Mouse (Mus musculus) liver (tissue): Measurements from ENCODE around the gene Prkd1.
"Not testable (repeated sequence)": the region's sequence is repeated elsewhere in the genome, so short reads cannot be mapped to it uniquely, and the experiment has no call there.

Experiments used
- DNase-seq: peaks from one replicate; pipeline ENCODE4 v3.0.0-alpha.2; 2020; ENCODE audit warnings: mixed read lengths

Prkd1 gene

DNA sequence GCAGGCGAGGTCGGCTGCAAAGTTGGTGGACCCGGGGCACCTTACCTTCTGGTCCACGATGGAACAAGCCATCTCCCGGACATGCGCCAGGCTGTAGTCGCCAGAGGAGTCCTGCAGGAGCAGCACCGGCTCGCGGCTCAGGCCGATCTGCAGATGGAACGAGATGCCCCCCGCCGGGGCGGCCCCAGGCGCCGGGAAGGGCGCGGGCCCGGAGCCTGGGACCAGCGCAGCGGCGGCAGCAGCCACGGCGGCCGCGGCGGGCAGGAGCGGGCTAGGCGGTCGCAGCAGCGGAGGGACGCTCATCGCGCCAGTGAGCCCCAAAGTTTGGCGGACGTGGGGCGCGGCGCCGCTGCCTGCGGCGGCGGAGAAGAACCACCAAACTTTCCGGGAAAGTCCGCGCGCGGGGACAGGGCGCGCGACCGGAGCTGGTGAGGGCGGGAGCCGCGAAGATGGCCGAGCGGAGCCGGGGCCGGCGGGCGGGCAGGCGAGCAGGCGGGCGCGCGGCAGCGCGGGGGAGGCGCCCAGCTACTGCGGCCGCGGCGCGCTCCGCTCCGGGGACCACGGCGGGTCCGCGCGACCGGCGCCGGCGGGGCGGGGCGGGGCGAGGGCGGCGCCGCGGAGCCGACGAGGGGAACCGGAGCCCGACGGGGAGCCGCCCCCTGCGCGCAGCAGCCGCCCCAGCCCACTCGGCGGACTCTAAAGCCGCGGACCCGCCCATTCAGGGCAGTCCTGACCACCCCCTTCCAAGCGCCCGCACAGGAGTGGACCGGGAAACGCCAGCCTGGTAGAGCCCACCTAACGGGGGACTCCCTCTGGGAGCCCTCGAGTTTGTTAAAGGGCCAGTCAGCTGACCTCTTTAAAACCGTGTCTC, at the start of gene Prkd1:
Gene Prkd1 (minus strand): TSS at position 428 of the 871 bp plus-strand sequence.
- DNase-seq, result peak; percentile 72

- no peak for DNase-seq
These were observed 48.6 kb upstream of the Prkd1 start for GRCm38 (mm10) chr12:50697492-50697891.

DNA sequence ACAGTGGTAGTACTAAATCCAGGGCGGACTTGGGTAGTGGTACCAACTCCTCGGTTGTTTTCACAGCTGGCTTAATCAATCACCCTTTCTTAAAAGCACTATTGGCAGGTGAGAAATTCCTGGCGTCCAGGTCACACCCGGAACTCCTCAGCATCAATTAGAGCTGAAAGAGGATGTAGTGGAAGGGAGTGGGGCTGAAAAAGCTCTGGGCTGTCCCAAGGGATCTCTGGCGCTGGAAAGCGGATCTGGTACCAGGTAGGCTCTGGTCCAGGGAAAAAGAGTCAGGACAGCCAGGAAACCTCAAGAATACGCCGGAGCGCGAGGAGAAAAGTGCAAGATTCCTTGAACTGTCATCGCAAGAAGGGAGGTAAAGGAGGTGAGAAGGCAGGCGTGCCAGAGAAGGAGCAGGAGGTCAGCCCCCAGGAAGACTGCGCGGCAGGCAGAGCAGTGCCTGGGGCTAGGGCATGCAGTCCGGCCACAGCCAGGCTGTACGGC, 675 bp downstream of the Prkd1 start:
- DNase-seq, result no peak

GRCm38 (mm10) chr12:50646857-50647256, 2.0 kb downstream of the Prkd1 start:
- DNase-seq, result peak; percentile 11

GRCm38 (mm10) chr12:50642671-50643070, 6.2 kb downstream of the Prkd1 start:
- DNase-seq, result no peak

GRCm38 (mm10) chr12:50640171-50640570, 8.7 kb downstream of the Prkd1 start:
- DNase-seq, result no peak

DNA sequence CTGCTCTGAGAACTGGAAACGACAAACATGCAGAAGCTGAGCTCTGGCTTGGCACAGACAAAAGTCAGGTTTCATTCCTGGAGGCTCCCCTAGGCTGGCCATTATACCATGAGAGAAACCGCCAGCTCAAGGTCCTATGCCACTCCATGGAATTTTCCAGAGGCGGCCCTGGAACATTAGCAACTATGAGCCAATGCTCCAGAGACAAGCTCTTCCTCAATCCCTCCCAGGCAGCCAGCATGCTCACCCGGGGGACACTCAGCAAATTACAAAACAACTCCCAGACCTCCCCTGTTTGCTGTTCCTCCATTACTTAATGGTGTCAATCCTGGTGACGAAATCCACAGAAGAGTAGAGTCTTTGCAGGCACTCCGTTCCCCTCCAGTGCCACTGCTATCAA, 14.5 kb downstream of the Prkd1 start:
- DNase-seq, result no peak

- DNase-seq, result not testable (repeated sequence)
These were observed 22.8 kb downstream of the Prkd1 start for GRCm38 (mm10) chr12:50626100-50626499.

DNA sequence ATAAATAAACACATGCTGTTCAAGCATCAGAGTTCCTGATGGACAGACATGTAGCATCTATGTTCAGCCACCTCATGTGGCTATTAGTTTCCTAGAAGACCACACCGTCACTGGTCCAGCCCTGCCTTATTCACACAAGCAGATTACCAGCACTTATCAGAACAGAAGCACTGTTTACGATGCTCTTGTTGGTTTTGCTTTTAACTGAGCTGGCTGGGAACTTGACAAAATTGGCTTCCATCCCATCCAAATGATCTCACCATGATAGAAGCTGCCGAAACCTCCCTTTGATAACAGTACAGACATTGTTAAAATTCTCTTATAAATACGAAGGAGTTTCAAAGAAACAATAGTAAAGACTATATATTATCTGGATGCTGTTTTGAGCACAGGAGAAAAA, 24.7 kb downstream of the Prkd1 start:
- DNase-seq, result no peak

DNA sequence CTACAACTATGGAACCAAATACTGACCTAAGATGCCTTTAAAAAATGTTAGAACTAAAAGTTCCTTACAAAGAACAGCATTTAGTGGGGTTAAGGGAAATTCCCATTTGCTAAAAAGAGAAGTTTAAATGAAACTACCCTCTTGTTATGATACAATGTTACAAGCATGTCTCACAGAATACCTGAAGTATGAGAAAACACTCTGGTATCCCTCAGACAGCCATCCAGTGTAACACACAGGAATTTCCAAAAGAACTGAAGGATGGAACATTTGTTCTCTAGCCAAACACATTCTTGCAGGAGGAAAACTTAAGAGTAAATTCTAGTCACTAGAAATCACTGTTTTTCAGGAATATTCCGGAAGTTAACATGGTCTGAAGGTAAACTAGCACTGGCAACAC, 33.0 kb downstream of the Prkd1 start:
- DNase-seq, result no peak

DNA sequence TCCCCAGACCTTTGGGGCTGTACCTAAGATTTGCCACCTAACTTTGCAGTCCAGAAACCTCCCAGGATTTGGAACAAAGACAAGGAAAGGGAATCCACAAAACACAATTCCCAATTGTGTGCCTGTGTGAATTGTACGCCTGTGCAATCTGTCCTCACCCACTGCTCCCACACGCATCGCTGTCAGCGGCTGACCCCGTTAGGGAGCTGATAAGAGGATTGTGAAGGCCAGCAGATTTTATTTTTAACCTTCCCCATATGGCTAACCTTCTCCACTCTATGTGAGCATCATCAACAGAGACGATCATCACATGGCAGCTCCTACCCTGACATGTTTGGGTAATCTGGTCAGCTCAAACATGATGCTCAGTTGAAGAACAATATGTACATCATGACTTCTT, 34.6 kb downstream of the Prkd1 start:
- DNase-seq, result no peak

- no peak for DNase-seq
These were observed 42.0 kb downstream of the Prkd1 start for GRCm38 (mm10) chr12:50606703-50607500.

GRCm38 (mm10) chr12:50599370-50599769, 49.5 kb downstream of the Prkd1 start:
- DNase-seq, result no peak

DNA sequence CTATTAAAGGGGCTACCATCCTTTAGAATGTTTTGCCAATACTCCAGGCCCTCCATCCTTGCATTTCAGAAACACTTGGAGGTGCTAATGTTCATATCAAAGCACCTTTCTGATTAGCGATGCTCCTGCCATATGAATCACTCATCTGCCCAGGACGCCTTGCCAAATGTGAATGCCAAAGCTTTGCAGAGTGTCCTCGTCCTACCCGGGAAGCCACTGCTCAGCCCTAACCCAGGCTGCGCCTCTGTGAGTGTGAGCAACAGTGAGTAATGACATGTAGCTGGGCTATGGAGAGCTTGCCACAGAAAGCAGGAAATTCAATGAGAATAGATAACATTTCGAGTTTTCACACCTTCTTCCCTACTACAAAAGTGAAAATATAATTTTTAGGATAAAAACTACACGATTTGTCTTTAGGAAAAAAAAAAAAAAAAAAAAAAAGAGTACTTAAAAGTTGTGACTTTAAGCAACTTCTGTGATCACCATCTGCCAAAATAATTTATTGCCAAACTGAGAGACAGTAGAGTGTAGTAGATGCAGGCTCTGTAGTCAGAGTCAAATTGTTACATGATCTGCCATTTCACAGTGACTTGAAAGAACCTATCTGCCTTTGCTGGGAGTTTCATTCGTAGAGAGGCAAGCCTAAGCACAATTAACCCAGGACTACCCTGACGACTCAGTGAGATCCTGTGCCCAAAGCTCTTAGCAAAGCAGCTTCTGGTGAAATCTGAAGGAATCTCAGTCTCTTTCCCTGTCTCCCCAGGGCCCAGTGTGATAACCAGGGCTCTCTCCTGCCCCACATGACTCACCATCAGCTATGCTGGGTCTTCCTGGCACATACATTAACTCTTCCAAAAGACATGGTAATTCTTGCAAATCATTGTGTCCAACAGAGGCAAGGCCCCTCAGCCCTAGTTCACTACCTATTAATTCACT, 50.6 kb downstream of the Prkd1 start:
- no peak for DNase-seq

- no peak for DNase-seq
These were observed 51.4 kb downstream of the Prkd1 start for GRCm38 (mm10) chr12:50597467-50597866.

GRCm38 (mm10) chr12:50595777-50596176, 53.1 kb downstream of the Prkd1 start:
- peak; percentile 5 for DNase-seq

- DNase-seq, result no peak
These were observed 54.4 kb downstream of the Prkd1 start for GRCm38 (mm10) chr12:50594506-50594905.

GRCm38 (mm10) chr12:50593481-50593880, 55.4 kb downstream of the Prkd1 start:
- no peak for DNase-seq

DNA sequence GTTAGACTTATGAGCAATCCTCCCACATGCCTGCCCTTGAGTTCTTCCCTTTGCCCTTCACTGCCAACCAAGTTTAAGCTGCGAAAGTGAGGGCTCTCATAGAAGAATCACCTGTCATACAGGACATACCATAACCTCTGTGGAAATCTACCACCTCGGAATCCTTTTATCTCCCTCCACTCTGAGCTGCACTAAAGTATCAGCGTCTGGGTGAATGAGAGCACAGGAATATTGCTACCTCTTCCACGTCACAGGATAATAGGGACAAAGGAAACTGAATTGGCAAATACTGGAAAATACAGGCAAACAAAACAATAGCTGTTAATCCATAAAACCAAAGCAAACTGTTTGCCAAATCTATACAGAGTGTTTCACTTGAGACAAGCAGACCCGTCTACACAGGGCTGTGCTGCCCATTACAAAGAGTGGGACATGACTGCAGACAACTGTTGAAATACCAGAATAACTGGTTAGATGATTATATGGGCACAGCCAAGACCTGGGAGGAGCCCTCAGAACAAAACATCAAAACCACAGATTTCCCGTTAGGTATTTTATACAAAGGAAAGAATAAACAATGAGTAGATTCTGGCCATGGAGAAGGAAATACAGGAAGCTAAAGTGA, 60.6 kb downstream of the Prkd1 start:
- DNase-seq, result no peak

GRCm38 (mm10) chr12:50565198-50565597, 83.7 kb downstream of the Prkd1 start:
- DNase-seq, result no peak

DNA sequence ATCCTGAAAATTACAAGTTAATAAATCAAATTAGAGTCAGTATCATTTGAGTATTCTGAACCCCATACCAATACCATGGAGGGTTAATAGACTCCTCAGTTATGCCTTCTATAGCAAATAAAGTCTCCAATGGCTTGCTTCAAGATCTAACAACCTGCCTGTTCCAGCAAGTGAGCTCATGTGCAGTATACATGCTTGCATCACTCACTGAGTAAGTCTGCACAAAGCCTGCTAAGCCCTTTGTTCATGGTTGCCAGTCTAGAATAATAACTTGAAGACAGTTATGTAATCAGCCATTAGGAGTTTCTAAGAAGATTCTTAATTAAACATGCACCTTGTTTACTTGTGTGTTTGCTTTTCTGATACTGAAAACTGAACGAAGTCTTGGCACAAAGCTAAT, 88.4 kb downstream of the Prkd1 start:
- no peak for DNase-seq

DNA sequence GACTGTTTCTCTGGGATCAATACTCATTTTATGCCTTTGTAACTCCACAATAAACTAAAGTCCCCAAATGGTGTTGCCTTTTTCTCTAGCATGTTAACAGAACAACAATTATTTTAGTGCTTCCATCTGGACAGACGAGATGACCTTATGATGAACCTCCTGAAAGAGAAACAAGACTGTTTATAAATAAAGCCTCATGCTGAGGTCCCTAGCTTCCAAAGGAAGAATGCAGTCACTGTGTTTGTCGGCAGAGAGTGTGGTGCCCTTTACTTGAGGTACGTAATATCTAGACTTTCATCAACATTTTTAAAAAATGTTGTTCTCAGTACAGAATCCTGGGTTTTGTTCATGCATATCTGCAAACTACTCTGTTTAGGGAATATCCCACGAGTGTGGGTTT, 90.7 kb downstream of the Prkd1 start:
- no peak for DNase-seq
